Mouse (Mus musculus): Measurements from ENCODE around the gene Gm49337. TPM values are rescaled to one million over a fixed set of nuclear protein-coding genes. Genes with fewer than 3 reads are reported as not detected.

Gene Gm49337
- total and polyA plus RNA-seq, 3 experiments = not detected

- peaks cover 6 to 12% of the 10 kb centered on the region in 2 experiments; a peak in 3 of 4 replicates for H3K4me1 ChIP-seq (ENCODE audit: control insufficient read depth in 1 of 2, insufficient read depth in 2 of 2, low read length in 2 of 2)
- peak; percentile 53 for DNase-seq (ENCODE audit: low read depth, low spot score)
- H3K36me3 ChIP-seq (ENCODE audit: control insufficient read depth in 1 of 2, insufficient read depth in 2 of 2, low read length in 2 of 2) = peaks cover 0 to 12% of the 10 kb centered on the region in 2 experiments; a peak in 2 of 4 replicates
- no peak overlapping the region for H3K9ac ChIP-seq (ENCODE audit: control insufficient read depth, low read depth, low read length, poor library complexity, severe bottlenecking)
- peak; percentile 54 for TF ChIP-seq SMC3 (IDR thresholded peaks at IDR 0.05; ENCODE audit: low read depth, low read length)
- TF ChIP-seq POLR2A (IDR thresholded peaks at IDR 0.05; ENCODE audit: control insufficient read depth in 1 of 2, insufficient read depth in 1 of 2, low read depth in 1 of 2, low read length in 2 of 2, poor library complexity in 1 of 2) = no peak
- peak; percentile 42 for TF ChIP-seq RAD21 (IDR thresholded peaks at IDR 0.05; ENCODE audit: low read depth, low read length)
- TF ChIP-seq CTCF (IDR thresholded peaks at IDR 0.05 in 2 of 3, conservative IDR thresholded peaks at IDR 0.05 in 1 of 3; ENCODE audit: control insufficient read depth in 1 of 3, insufficient read depth in 1 of 3, low read depth in 2 of 3, low read length in 3 of 3, poor library complexity in 1 of 3, severe bottlenecking in 1 of 3) = peak; percentile 38 to 59 (median 55)
- TF ChIP-seq USF1 (IDR thresholded peaks at IDR 0.05; ENCODE audit: low read depth, low read length) = 0 out of 2 replicates have a peak, but pooled peaks have one; percentile 23
- TF ChIP-seq MAX (IDR thresholded peaks at IDR 0.05; ENCODE audit: low read length) = no peak
- no peaks in the 10 kb centered on the region for H3K9me3 ChIP-seq (replicated peaks; ENCODE audit: insufficient read depth, low read length)
- no peaks in the 10 kb centered on the region for H3K27me3 ChIP-seq (ENCODE audit: control insufficient read depth in 1 of 2, insufficient read depth in 2 of 2, low read length in 2 of 2)
- H3K4me3 ChIP-seq (ENCODE audit: control insufficient read depth in 1 of 2, insufficient read depth in 1 of 2, low read depth in 2 of 2, low read length in 2 of 2) = no peak overlapping the region
- no peak overlapping the region for H3K27ac ChIP-seq (ENCODE audit: control insufficient read depth, low read depth, low read length)
- no peaks in the 10 kb centered on the region for H3K79me2 ChIP-seq (ENCODE audit: control insufficient read depth, insufficient read depth, low read length, poor library complexity)
Observed at GRCm38 (mm10) chr4:116198422-116198821, 25.2 kb downstream of the Gm49337 start.

- TF ChIP-seq MAX (IDR thresholded peaks at IDR 0.05; ENCODE audit: low read length) (no peak), E2F4 (IDR thresholded peaks at IDR 0.05; ENCODE audit: borderline replicate concordance, low read depth, low read length) (no peak), USF2 (IDR thresholded peaks at IDR 0.05; ENCODE audit: borderline replicate concordance in 1 of 2, insufficient read depth in 1 of 2, low read depth in 1 of 2, low read length in 2 of 2) (no peak), MAZ (IDR thresholded peaks at IDR 0.05; ENCODE audit: low read depth, low read length) (no peak), ZKSCAN1 (IDR thresholded peaks at IDR 0.05; ENCODE audit: low read depth, low read length) (no peak), MAFK (IDR thresholded peaks at IDR 0.05; ENCODE audit: borderline replicate concordance, low read depth, low read length) (no peak), MYB (IDR thresholded peaks at IDR 0.05; ENCODE audit: low read depth, low read length) (no peak), RAD21 (IDR thresholded peaks at IDR 0.05; ENCODE audit: low read depth, low read length) (no peak), MEF2A (IDR thresholded peaks at IDR 0.05; ENCODE audit: extremely low read depth, insufficient replicate concordance, low read depth, low read length, poor library complexity, severe bottlenecking) (no peak), CHD2 (IDR thresholded peaks at IDR 0.05; ENCODE audit: low read length) (no peak), NRF1 (IDR thresholded peaks at IDR 0.05; ENCODE audit: insufficient read depth, low read depth, low read length, poor library complexity, severe bottlenecking) (no peak), POLR2AphosphoS5 (IDR thresholded peaks at IDR 0.05; ENCODE audit: borderline replicate concordance, low read depth, low read length) (no peak)
Observed at GRCm38 (mm10) chr4:116204422-116204821, 31.2 kb downstream of the Gm49337 start.

More at GRCm38 (mm10) chr4:116204422-116204821, 31.2 kb downstream of the Gm49337 start:
- no peaks in the 10 kb centered on the region for H3K27me3 ChIP-seq (ENCODE audit: control insufficient read depth in 1 of 2, insufficient read depth in 2 of 2, low read length in 2 of 2)
- peak; percentile 22 for DNase-seq (ENCODE audit: low read depth, low spot score)
- H3K36me3 ChIP-seq (ENCODE audit: control insufficient read depth in 1 of 2, insufficient read depth in 2 of 2, low read length in 2 of 2) = no peaks in the 10 kb centered on the region
- no peaks in the 10 kb centered on the region for H3K79me2 ChIP-seq (ENCODE audit: control insufficient read depth, insufficient read depth, low read length, poor library complexity)
- no peaks in the 10 kb centered on the region for H3K9me3 ChIP-seq (replicated peaks; ENCODE audit: insufficient read depth, low read length)
- no peak overlapping the region for H3K9ac ChIP-seq (ENCODE audit: control insufficient read depth, low read depth, low read length, poor library complexity, severe bottlenecking)
- no peak overlapping the region for H3K27ac ChIP-seq (ENCODE audit: control insufficient read depth, low read depth, low read length)
- H3K4me1 ChIP-seq (ENCODE audit: control insufficient read depth in 1 of 2, insufficient read depth in 2 of 2, low read length in 2 of 2) = no peaks in the 10 kb centered on the region; a peak in 1 of 4 replicates
- no peak overlapping the region for H3K4me3 ChIP-seq (ENCODE audit: control insufficient read depth in 1 of 2, insufficient read depth in 1 of 2, low read depth in 2 of 2, low read length in 2 of 2)
